Mouse (Mus musculus) small intestine, adult 2 months (tissue): ENCODE measurements around the gene Zfp607a. TPM values are rescaled to one million over a fixed set of nuclear protein-coding genes. Genes with fewer than 3 reads are reported as not detected.
A peak's percentile ranks its signal among the peaks of the same experiment; 100 is the strongest.
"Not testable (repeated sequence)": the region's sequence is repeated elsewhere in the genome, so short reads cannot be mapped to it uniquely, and the experiment has no call there.

Experiments used
- H3K27ac ChIP-seq: fragments of 200-500 bp; 2 replicates; pipeline ENCODE4 v1.5.1; 2012; ENCODE audit warnings: low read depth, low read length, control low read depth, inconsistent platforms; ENCODE audit not compliant: insufficient read depth
- H3K27me3 ChIP-seq: fragments of 200-500 bp; 2 replicates; pipeline ENCODE4 v1.6.1; 2012; ENCODE audit warnings: mild to moderate bottlenecking, moderate library complexity, low read length, inconsistent platforms; ENCODE audit not compliant: control insufficient read depth, insufficient read depth
- H3K36me3 ChIP-seq: fragments of 200-500 bp; 2 replicates; pipeline ENCODE4 v1.6.1; 2012; ENCODE audit warnings: mild to moderate bottlenecking, low read length, control low read depth, inconsistent platforms; ENCODE audit not compliant: control insufficient read depth, insufficient read depth
- H3K4me1 ChIP-seq: fragments of 200-500 bp; 2 replicates; pipeline ENCODE4 v1.6.1; 2012; ENCODE audit warnings: low read length, inconsistent platforms, mixed read lengths; ENCODE audit not compliant: control insufficient read depth, insufficient read depth, insufficient read length
- H3K4me3 ChIP-seq: fragments of 200-500 bp; 2 replicates; pipeline ENCODE4 v1.5.1; 2012; ENCODE audit warnings: low read depth, mild to moderate bottlenecking, control low read depth, inconsistent platforms, low read length, moderate library complexity
- CTCF ChIP-seq: fragments of 200-500 bp; IDR thresholded peaks from 2 replicates; pipeline ENCODE4 v1.5.1; 2012; ENCODE audit warnings: low read depth, mild to moderate bottlenecking, control low read depth, inconsistent platforms, low read length, moderate library complexity, mixed read lengths; ENCODE audit not compliant: insufficient replicate concordance, insufficient read length; ENCODE audit errors: extremely low read depth
- POLR2A ChIP-seq: fragments of 200-500 bp; IDR thresholded peaks from 2 replicates; pipeline ENCODE4 v1.6.1; 2012; ENCODE audit warnings: low read depth, mild to moderate bottlenecking, control low read depth, inconsistent platforms, low read length, moderate library complexity
- WGBS: fragments of 180-500 bp; shearing (Covaris S2); methylation state at CpG from one replicate; pipeline ENCODE4 v1.1.7; 2018; 5-methylcytosine and 5-hydroxymethylcytosine counted together
- polyA plus RNA-seq: library from polyadenylated mRNA; depleted of rRNA; stranded (reverse); fragments of >200 nt; gene quantifications from 2 replicates; pipeline ENCODE4 v1.2.3, GENCODE M21; 2012; rRNA removed

Zfp607a gene
- polyA plus RNA-seq, 1 experiment: 0.13 TPM

- Histone ChIP-seq H3K4me3 (no peak overlapping the region), H3K27ac (no peak overlapping the region), H3K27me3 (no peaks in the 10 kb centered on the region), H3K36me3 (peaks cover 5% of the 10 kb centered on the region), H3K4me1 (no peaks in the 10 kb centered on the region)
- TF ChIP-seq POLR2A: no peak
- TF ChIP-seq CTCF: no peak
- 38% methylated on average over 11 of the region's 11 CpGs for WGBS
Measured at GRCm38 (mm10) chr7:27905061-27905848, 47.9 kb downstream of the Zfp607a start.

- WGBS: 92% methylated on average over 3 of the region's 4 CpGs
- H3K36me3 ChIP-seq: peaks cover 10% of the 10 kb centered on the region
- not testable (repeated sequence) for H3K27me3 ChIP-seq, H3K27ac ChIP-seq, H3K4me1 ChIP-seq, H3K4me3 ChIP-seq
Measured at GRCm38 (mm10) chr7:27910952-27911351, 53.6 kb downstream of the Zfp607a start.

DNA sequence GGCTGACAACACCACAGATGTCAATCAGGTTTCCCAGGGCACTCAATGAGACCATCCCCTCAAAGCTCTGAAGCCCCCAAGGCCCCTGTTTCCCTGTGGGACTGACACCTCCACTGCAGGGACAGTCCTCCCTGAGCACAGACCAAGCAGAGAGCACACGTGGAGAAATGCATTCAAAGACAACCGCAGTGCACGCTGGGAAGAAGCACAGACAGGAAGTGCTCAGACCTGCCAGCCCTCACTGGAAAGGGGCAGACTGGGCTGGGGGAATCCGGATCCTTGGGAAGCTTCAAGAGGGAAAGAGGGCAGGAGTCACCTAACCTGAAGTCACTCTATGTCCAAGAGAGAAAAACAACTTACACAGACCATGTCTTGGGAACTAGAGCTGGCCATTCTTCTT lies 69.7 kb downstream of the Zfp607a start:
- H3K4me1 ChIP-seq, H3K36me3 ChIP-seq, H3K27ac ChIP-seq, H3K27me3 ChIP-seq, H3K4me3 ChIP-seq: not testable (repeated sequence)
- 46% methylated on average over 4 of the region's 4 CpGs for WGBS

DNA sequence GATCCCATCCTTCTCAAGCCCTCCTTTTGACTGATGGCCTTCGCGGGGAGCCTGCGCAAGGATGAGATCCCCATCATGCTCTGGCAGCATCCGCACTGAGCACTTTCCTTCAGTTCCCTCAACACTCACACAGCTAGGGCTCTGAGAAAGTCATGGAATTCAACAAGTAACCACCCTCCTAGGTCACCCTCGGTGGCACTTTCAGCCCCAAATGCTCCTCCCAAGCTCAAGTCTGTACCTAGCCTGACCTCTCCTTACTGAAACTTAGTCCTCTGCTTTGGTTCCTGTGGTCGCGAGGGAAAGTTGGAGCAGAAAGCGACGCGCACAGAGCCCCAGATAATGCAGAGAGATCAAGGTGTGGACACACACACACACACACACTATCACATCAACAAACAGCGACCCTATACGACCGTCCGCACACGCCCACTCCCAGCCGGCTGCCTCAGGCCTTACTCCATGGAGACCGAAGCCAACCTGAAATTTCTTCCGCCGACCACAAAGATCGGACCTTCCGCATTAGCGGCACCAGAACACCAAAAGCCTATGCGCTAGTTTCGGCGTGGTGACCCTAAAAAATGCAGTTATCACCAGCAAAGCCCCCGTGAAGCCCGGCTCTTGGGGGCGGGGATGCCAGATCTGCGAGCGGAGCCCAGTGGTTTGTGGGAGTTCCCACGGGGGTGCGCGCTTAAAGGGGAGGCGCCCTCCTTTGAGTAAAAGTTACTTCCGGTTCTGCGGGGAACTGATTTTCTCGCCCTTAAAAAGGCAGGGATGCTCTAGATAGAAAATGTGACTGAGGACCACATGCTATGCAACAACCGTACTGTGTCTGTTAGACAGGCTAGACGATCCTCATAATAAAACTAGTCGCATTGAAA lies 71.7 kb downstream of the Zfp607a start, which contains the start of gene Zfp974:
Zfp974 (minus strand) TSS at position 643 of the 878 bp plus-strand sequence.
- WGBS: 3% methylated on average over 40 of the region's 40 CpGs
- TF ChIP-seq POLR2A (no peak; the same call in 1 of the 2 replicates), CTCF (no peak)
- Histone ChIP-seq H3K4me1 (peaks cover 7% of the 10 kb centered on the region; the same call in 1 of the 2 replicates), H3K27me3 (no peaks in the 10 kb centered on the region), H3K4me3 (peak within 1 kb of the TSS; percentile 97), H3K36me3 (peaks cover 4% of the 10 kb centered on the region; the same call in 1 of the 2 replicates), H3K27ac (0 out of 2 replicates have a peak within 1 kb of the TSS, but pooled peaks have one; percentile 10)

Other genes with a start within 250 kb of the Zfp607a start
- 0.15 and 0.22 TPM in 2 replicates for gene Ttc9b, start 203.6 kb upstream of the Zfp607a start, polyA plus RNA-seq
- 11.1 and 16.8 TPM in 2 replicates for gene Map3k10, start 182.9 kb upstream of the Zfp607a start, polyA plus RNA-seq
- 0.06 and 0.56 TPM in 2 replicates for gene Zfp607b, start 168.2 kb upstream of the Zfp607a start, polyA plus RNA-seq
- gene Zfp60, start 126.1 kb upstream of the Zfp607a start, polyA plus RNA-seq: 0.18 and 0.38 TPM in 2 replicates
- gene Zfp626, start 50.3 kb upstream of the Zfp607a start, polyA plus RNA-seq: 0.09 and 0.15 TPM in 2 replicates
- 0.11 and 0.13 TPM in 2 replicates for gene Zfp59, start 18.9 kb upstream of the Zfp607a start, polyA plus RNA-seq
- gene Zfp974, start 71.9 kb downstream of the Zfp607a start, polyA plus RNA-seq: 0.39 and 0.48 TPM in 2 replicates
- gene Zfp780b, start 121.6 kb downstream of the Zfp607a start, polyA plus RNA-seq: 0.22 and 0.62 TPM in 2 replicates
- gene Zfp850, start 156.6 kb downstream of the Zfp607a start, polyA plus RNA-seq: 0.15 and 0.23 TPM in 2 replicates
- 51.2 and 74.1 TPM in 2 replicates for gene Psmc4, start 192.6 kb downstream of the Zfp607a start, polyA plus RNA-seq
- 1,238 and 3,973 TPM in 2 replicates for gene Fcgbp, start 213.7 kb downstream of the Zfp607a start, polyA plus RNA-seq